Mouse (Mus musculus): ENCODE data around the gene Heyl. TPM values are rescaled to one million over a fixed set of nuclear protein-coding genes. Genes with fewer than 3 reads are reported as not detected.
"Not testable (repeated sequence)": the region's sequence is repeated elsewhere in the genome, so short reads cannot be mapped to it uniquely, and the experiment has no call there.

Heyl gene
- polyA plus RNA-seq, 1 experiment from 2014 or later = 16.0 TPM

GRCm38 (mm10) chr4:123284731-123285624 is 51.6 kb downstream of the Heyl start:
- Histone ChIP-seq H3K4me2 (ENCODE audit: low read length) (peak overlapping the region; percentile 70), H3K4me3 (ENCODE audit: low read depth, low read length) (peak overlapping the region; percentile 62), H3K27ac (ENCODE audit: low read depth) (no peak overlapping the region), H3K4me1 (replicated peaks; ENCODE audit: control insufficient read depth, insufficient read depth, low read length) (peaks cover 21% of the 10 kb centered on the region), H3K36me3 (ENCODE audit: control insufficient read depth, insufficient read depth, low read length) (peaks cover 49% of the 10 kb centered on the region), H3K9ac (ENCODE audit: low read length) (peak overlapping the region; percentile 62), H3K27me3 (replicated peaks; ENCODE audit: control insufficient read depth, insufficient read depth, low read length) (no peaks in the 10 kb centered on the region), H3K9me3 (ENCODE audit: control insufficient read depth, low read length) (no peaks in the 10 kb centered on the region)
- 66% methylated on average over 6 of the region's 6 CpGs for WGBS
- ATAC-seq (replicated peaks; ENCODE audit: low FRiP score, low TSS enrichment, low read depth) (no peak), DNase-seq (ENCODE audit: low spot score) (no peak)

- no peaks in the 10 kb centered on the region for H3K9me3 ChIP-seq (ENCODE audit: control insufficient read depth, low read length)
- peaks cover 21% of the 10 kb centered on the region for H3K4me1 ChIP-seq (replicated peaks; ENCODE audit: control insufficient read depth, insufficient read depth, low read length)
- 94% methylated on average over 2 of the region's 2 CpGs for WGBS
- peaks cover 67% of the 10 kb centered on the region for H3K36me3 ChIP-seq (ENCODE audit: control insufficient read depth, insufficient read depth, low read length)
- no peak overlapping the region for H3K9ac ChIP-seq (ENCODE audit: low read length)
- DNase-seq (ENCODE audit: low spot score) (no peak), ATAC-seq (replicated peaks; ENCODE audit: low FRiP score, low TSS enrichment, low read depth) (no peak)
- H3K27ac ChIP-seq (ENCODE audit: low read depth) = no peak overlapping the region
- H3K4me3 ChIP-seq (ENCODE audit: low read depth, low read length) = no peak overlapping the region
- H3K27me3 ChIP-seq (replicated peaks; ENCODE audit: control insufficient read depth, insufficient read depth, low read length) = no peaks in the 10 kb centered on the region
- no peak overlapping the region for H3K4me2 ChIP-seq (ENCODE audit: low read length)
Measured at GRCm38 (mm10) chr4:123286790-123287189, 53.4 kb downstream of the Heyl start.

GRCm38 (mm10) chr4:123289038-123289437 is 55.7 kb downstream of the Heyl start:
- Histone ChIP-seq H3K4me3 (ENCODE audit: low read depth, low read length) (no peak overlapping the region), H3K27ac (ENCODE audit: low read depth) (no peak overlapping the region), H3K36me3 (ENCODE audit: control insufficient read depth, insufficient read depth, low read length) (peaks cover 90% of the 10 kb centered on the region), H3K4me1 (replicated peaks; ENCODE audit: control insufficient read depth, insufficient read depth, low read length) (peaks cover 20% of the 10 kb centered on the region), H3K9me3 (ENCODE audit: control insufficient read depth, low read length) (no peaks in the 10 kb centered on the region), H3K27me3 (replicated peaks; ENCODE audit: control insufficient read depth, insufficient read depth, low read length) (no peaks in the 10 kb centered on the region), H3K4me2 (ENCODE audit: low read length) (no peak overlapping the region), H3K9ac (ENCODE audit: low read length) (no peak overlapping the region)
- no peak for DNase-seq (ENCODE audit: low spot score)
- WGBS = 93% methylated on average over 12 of the region's 12 CpGs
- no peak for ATAC-seq (replicated peaks; ENCODE audit: low FRiP score, low TSS enrichment, low read depth)

- no peak for DNase-seq (ENCODE audit: low spot score)
- H3K27ac ChIP-seq (ENCODE audit: low read depth) = no peak overlapping the region
Measured at GRCm38 (mm10) chr4:123292390-123292789, 59.0 kb downstream of the Heyl start.

GRCm38 (mm10) chr4:123292989-123293388 is 59.6 kb downstream of the Heyl start:
- Histone ChIP-seq H3K9me3 (ENCODE audit: control insufficient read depth, low read length) (no peaks in the 10 kb centered on the region), H3K4me3 (ENCODE audit: low read depth, low read length) (no peak overlapping the region), H3K36me3 (ENCODE audit: control insufficient read depth, insufficient read depth, low read length) (peaks cover 97% of the 10 kb centered on the region), H3K27ac (ENCODE audit: low read depth) (no peak overlapping the region), H3K27me3 (replicated peaks; ENCODE audit: control insufficient read depth, insufficient read depth, low read length) (no peaks in the 10 kb centered on the region), H3K4me1 (replicated peaks; ENCODE audit: control insufficient read depth, insufficient read depth, low read length) (no peaks in the 10 kb centered on the region), H3K4me2 (ENCODE audit: low read length) (no peak overlapping the region), H3K9ac (ENCODE audit: low read length) (no peak overlapping the region)
- 83% methylated on average over 7 of the region's 7 CpGs for WGBS
- DNase-seq (ENCODE audit: low spot score) = no peak
- no peak for ATAC-seq (replicated peaks; ENCODE audit: low FRiP score, low TSS enrichment, low read depth)

More at GRCm38 (mm10) chr4:123292390-123292789, 59.0 kb downstream of the Heyl start:
- H3K36me3 ChIP-seq (ENCODE audit: control insufficient read depth, insufficient read depth, low read length) = peaks cover 100% of the 10 kb centered on the region
- WGBS = 87% methylated on average over 3 of the region's 3 CpGs
- no peaks in the 10 kb centered on the region for H3K27me3 ChIP-seq (replicated peaks; ENCODE audit: control insufficient read depth, insufficient read depth, low read length)
- H3K4me2 ChIP-seq (ENCODE audit: low read length) = no peak overlapping the region
- ATAC-seq (replicated peaks; ENCODE audit: low FRiP score, low TSS enrichment, low read depth) = no peak
- H3K4me1 ChIP-seq (replicated peaks; ENCODE audit: control insufficient read depth, insufficient read depth, low read length) = no peaks in the 10 kb centered on the region
- H3K4me3 ChIP-seq (ENCODE audit: low read depth, low read length) = no peak overlapping the region
- H3K9me3 ChIP-seq (ENCODE audit: control insufficient read depth, low read length) = no peaks in the 10 kb centered on the region
- no peak overlapping the region for H3K9ac ChIP-seq (ENCODE audit: low read length)

GRCm38 (mm10) chr4:123293661-123294443 is 60.5 kb downstream of the Heyl start:
- DNase-seq (ENCODE audit: low spot score) (no peak), ATAC-seq (replicated peaks; ENCODE audit: low FRiP score, low TSS enrichment, low read depth) (no peak)
- Histone ChIP-seq H3K27me3 (replicated peaks; ENCODE audit: control insufficient read depth, insufficient read depth, low read length) (no peaks in the 10 kb centered on the region), H3K4me1 (replicated peaks; ENCODE audit: control insufficient read depth, insufficient read depth, low read length) (no peaks in the 10 kb centered on the region), H3K4me2 (ENCODE audit: low read length) (no peak overlapping the region), H3K9ac (ENCODE audit: low read length) (no peak overlapping the region), H3K9me3 (ENCODE audit: control insufficient read depth, low read length) (no peaks in the 10 kb centered on the region), H3K36me3 (ENCODE audit: control insufficient read depth, insufficient read depth, low read length) (peaks cover 96% of the 10 kb centered on the region), H3K4me3 (ENCODE audit: low read depth, low read length) (no peak overlapping the region), H3K27ac (ENCODE audit: low read depth) (no peak overlapping the region)
- 80% methylated on average over 7 of the region's 7 CpGs for WGBS

- H3K9ac ChIP-seq (ENCODE audit: low read length); H3K4me1 ChIP-seq (replicated peaks; ENCODE audit: control insufficient read depth, insufficient read depth, low read length); ATAC-seq (replicated peaks; ENCODE audit: low FRiP score, low TSS enrichment, low read depth); DNase-seq (ENCODE audit: low spot score); H3K27ac ChIP-seq (ENCODE audit: low read depth); H3K4me2 ChIP-seq (ENCODE audit: low read length); H3K4me3 ChIP-seq (ENCODE audit: low read depth, low read length); H3K9me3 ChIP-seq (ENCODE audit: control insufficient read depth, low read length); H3K27me3 ChIP-seq (replicated peaks; ENCODE audit: control insufficient read depth, insufficient read depth, low read length): not testable (repeated sequence)
- H3K36me3 ChIP-seq (ENCODE audit: control insufficient read depth, insufficient read depth, low read length) = peaks cover 96% of the 10 kb centered on the region
- WGBS = 72% methylated on average over 15 of the region's 15 CpGs
Measured at GRCm38 (mm10) chr4:123295026-123295425, 61.7 kb downstream of the Heyl start.

- no peaks in the 10 kb centered on the region for H3K27me3 ChIP-seq (replicated peaks; ENCODE audit: control insufficient read depth, insufficient read depth, low read length)
- H3K9ac ChIP-seq (ENCODE audit: low read length) = no peak overlapping the region
- H3K4me2 ChIP-seq (ENCODE audit: low read length) = no peak overlapping the region
- no peak overlapping the region for H3K4me3 ChIP-seq (ENCODE audit: low read depth, low read length)
- DNase-seq (ENCODE audit: low spot score) = no peak
- 91% methylated on average over 21 of the region's 21 CpGs for WGBS
- H3K27ac ChIP-seq (ENCODE audit: low read depth) = no peak overlapping the region
- no peaks in the 10 kb centered on the region for H3K9me3 ChIP-seq (ENCODE audit: control insufficient read depth, low read length)
- no peaks in the 10 kb centered on the region for H3K4me1 ChIP-seq (replicated peaks; ENCODE audit: control insufficient read depth, insufficient read depth, low read length)
- peaks cover 92% of the 10 kb centered on the region for H3K36me3 ChIP-seq (ENCODE audit: control insufficient read depth, insufficient read depth, low read length)
- no peak for ATAC-seq (replicated peaks; ENCODE audit: low FRiP score, low TSS enrichment, low read depth)
Measured at GRCm38 (mm10) chr4:123295516-123296147, 62.3 kb downstream of the Heyl start.

Data from intestine, embryonic 14.5 days (tissue).